Mouse (Mus musculus): ENCODE measurements around the gene Myo18b. TPM values are rescaled to one million over a fixed set of nuclear protein-coding genes. Genes with fewer than 3 reads are reported as not detected.

The Myo18b gene
- polyA plus RNA-seq, 1 experiment = 0.90 TPM

DNA sequence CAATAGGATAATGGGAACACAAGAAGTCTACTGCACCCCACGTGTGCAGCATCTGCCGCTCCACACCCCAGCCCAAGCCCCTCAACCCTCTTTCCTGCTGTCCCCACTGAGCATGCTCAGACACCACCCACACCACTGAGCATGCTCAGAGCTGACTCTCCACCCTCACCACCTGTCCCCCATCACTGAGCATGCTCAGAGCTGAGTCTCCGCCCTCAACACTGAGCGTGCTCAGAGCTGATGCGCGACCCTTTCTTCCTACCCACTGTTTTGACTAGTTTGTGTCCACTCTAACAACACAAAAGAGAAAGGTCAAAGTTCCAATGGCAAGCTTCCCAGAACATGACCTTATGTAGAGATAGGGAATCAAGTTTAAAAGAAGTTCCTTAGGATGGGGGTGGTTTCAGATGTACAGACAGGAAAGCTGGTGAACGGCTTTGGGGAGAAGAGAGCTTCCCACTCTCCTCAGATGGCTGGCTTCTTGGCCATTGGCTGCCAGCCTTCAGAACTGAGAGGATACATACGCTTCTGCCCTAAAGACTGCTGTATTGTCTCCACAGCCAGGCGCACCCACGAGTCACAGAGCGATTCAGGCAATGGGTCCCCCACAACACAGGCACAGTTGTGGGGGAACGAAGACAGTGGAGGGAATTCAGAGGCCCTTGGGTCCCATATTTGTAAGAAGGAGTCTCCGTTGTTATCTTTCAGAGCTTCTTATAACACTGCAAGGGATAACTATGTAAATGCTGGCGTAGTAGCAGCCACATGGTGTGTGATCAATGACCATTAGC lies 209.7 kb downstream of the Myo18b start:
- TF ChIP-seq POLR2A (IDR thresholded peaks at IDR 0.05; ENCODE audit: borderline replicate concordance, control insufficient read depth, low read depth, low read length) (no peak), CTCF (IDR thresholded peaks at IDR 0.05; ENCODE audit: control insufficient read depth, insufficient read depth, low read length) (no peak)
- WGBS = 72% methylated on average over 14 of the region's 14 CpGs
- H3K27ac ChIP-seq (ENCODE audit: control insufficient read depth, insufficient read depth, low read depth, low read length, poor library complexity) = no peak overlapping the region
- H3K4me3 ChIP-seq (replicated peaks; ENCODE audit: control insufficient read depth, low read depth, low read length) = no peak overlapping the region
- H3K4me1 ChIP-seq (ENCODE audit: control insufficient read depth, insufficient read depth, low read length) = no peaks in the 10 kb centered on the region

DNA sequence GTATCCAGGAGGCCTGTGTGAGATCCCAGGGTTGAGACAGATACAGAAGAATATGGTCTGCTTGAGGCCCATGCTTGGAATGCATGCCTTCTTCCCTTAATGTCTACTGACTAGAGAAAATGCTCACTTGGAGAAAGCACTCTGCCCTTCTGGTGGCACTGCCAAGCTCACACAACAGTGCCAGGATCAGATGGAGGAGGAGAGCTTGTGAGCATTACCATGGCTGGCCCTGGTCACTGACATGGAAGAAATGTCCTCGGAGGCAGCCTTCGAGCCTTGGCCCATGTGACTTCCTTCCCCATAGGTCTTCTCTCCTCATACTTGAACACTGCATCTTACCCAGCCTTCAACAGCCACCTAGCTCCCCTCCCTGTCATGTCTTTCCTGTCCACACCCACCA lies 216.9 kb downstream of the Myo18b start:
- H3K4me1 ChIP-seq (ENCODE audit: control insufficient read depth, insufficient read depth, low read length) = no peaks in the 10 kb centered on the region
- H3K27ac ChIP-seq (ENCODE audit: control insufficient read depth, insufficient read depth, low read depth, low read length, poor library complexity) = no peak overlapping the region
- no peak overlapping the region for H3K4me3 ChIP-seq (replicated peaks; ENCODE audit: control insufficient read depth, low read depth, low read length)
- 57% methylated on average over 2 of the region's 2 CpGs for WGBS
- TF ChIP-seq CTCF (IDR thresholded peaks at IDR 0.05; ENCODE audit: control insufficient read depth, insufficient read depth, low read length) (no peak), POLR2A (IDR thresholded peaks at IDR 0.05; ENCODE audit: borderline replicate concordance, control insufficient read depth, low read depth, low read length) (no peak)

DNA sequence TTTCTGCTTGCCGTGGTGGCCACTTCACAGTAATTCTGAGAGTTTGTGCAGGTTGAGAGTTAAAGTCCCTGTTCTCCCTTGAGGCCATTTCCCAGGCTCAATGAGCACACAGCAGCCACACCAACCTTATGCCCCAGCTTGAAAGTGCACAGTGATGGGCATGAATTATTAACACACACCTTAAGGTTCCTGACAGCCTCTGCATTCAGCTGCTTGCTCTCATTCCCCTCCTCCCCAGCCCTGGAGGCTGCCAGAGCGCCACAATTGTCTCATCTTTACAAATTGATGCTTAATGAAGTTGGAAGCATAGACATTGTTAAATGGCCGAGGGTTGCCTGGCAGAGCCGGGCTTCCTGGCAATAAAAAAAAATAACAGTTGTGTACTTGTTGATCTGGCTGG lies 218.0 kb downstream of the Myo18b start:
- Histone ChIP-seq H3K4me3 (replicated peaks; ENCODE audit: control insufficient read depth, low read depth, low read length) (no peak overlapping the region), H3K27ac (ENCODE audit: control insufficient read depth, insufficient read depth, low read depth, low read length, poor library complexity) (no peak overlapping the region), H3K4me1 (ENCODE audit: control insufficient read depth, insufficient read depth, low read length) (no peaks in the 10 kb centered on the region)
- TF ChIP-seq POLR2A (IDR thresholded peaks at IDR 0.05; ENCODE audit: borderline replicate concordance, control insufficient read depth, low read depth, low read length) = no peak
- TF ChIP-seq CTCF (IDR thresholded peaks at IDR 0.05; ENCODE audit: control insufficient read depth, insufficient read depth, low read length) = no peak
- 67% methylated on average over 4 of the region's 4 CpGs for WGBS

DNA sequence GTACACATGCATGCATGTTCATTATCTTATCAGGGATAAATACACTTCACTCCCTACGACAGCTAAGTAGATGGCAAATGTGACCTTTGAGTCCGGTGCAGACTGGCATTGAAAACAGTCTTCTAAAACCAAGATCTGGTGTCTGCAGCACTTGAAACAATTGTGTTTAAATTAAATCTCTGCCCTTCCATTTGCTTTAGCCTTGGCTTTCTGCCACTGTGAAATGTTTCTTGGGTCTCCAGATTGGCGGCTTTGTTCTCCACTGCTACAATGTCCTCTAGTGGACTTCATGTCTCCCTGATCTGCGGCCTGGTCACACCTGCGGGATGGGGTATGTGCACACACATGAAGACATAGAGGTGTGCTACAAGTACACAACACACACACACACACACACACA lies 221.4 kb downstream of the Myo18b start:
- no peaks in the 10 kb centered on the region for H3K4me1 ChIP-seq (ENCODE audit: control insufficient read depth, insufficient read depth, low read length)
- no peak overlapping the region for H3K4me3 ChIP-seq (replicated peaks; ENCODE audit: control insufficient read depth, low read depth, low read length)
- TF ChIP-seq POLR2A (IDR thresholded peaks at IDR 0.05; ENCODE audit: borderline replicate concordance, control insufficient read depth, low read depth, low read length) (no peak), CTCF (IDR thresholded peaks at IDR 0.05; ENCODE audit: control insufficient read depth, insufficient read depth, low read length) (no peak)
- H3K27ac ChIP-seq (ENCODE audit: control insufficient read depth, insufficient read depth, low read depth, low read length, poor library complexity) = no peak overlapping the region
- 80% methylated on average over 5 of the region's 5 CpGs for WGBS

DNA sequence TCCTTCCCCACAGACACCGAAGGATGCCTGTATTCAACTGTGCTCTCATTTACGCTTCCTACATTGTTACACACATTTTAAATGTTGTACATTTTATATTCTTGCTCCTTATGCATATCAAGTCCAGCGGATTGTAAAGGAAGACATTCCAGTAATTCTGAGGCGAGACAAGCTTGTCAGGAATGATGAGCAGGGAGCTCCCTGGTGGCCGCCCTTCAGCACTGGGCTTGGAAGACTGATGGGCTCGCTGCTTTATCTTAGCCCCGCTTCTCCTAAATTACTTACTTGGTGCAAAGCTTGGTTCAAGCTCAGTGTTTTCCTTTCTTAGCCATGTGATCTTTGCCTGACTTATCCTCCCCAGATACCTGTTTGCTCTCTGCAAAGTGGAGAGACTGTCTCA lies 223.7 kb downstream of the Myo18b start:
- no peak for TF ChIP-seq POLR2A (IDR thresholded peaks at IDR 0.05; ENCODE audit: borderline replicate concordance, control insufficient read depth, low read depth, low read length)
- TF ChIP-seq CTCF (IDR thresholded peaks at IDR 0.05; ENCODE audit: control insufficient read depth, insufficient read depth, low read length) = no peak
- Histone ChIP-seq H3K27ac (ENCODE audit: control insufficient read depth, insufficient read depth, low read depth, low read length, poor library complexity) (no peak overlapping the region), H3K4me1 (ENCODE audit: control insufficient read depth, insufficient read depth, low read length) (no peaks in the 10 kb centered on the region), H3K4me3 (replicated peaks; ENCODE audit: control insufficient read depth, low read depth, low read length) (no peak overlapping the region)
- 66% methylated on average over 7 of the region's 7 CpGs for WGBS

DNA sequence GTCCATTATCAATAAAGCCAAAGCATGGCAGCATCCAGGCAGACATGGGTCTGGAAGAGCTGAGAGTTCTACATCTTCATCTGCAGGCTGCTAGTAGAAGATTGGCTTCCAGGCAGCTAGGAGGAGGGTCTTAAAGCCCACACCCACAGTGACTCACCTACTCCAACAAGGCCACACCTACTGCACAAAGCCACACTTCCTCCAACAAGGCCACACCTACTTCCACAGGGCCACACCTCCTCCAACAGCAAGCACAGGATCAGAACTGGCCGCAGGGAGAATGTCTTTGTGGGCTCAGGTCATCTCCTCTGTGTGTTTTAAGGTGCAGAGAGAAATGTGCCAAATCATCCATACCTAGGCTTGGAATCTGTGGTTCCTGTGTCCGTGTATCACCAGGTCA lies 224.2 kb downstream of the Myo18b start:
- 35% methylated on average over 2 of the region's 2 CpGs for WGBS
- no peak overlapping the region for H3K4me3 ChIP-seq (replicated peaks; ENCODE audit: control insufficient read depth, low read depth, low read length)
- no peak overlapping the region for H3K27ac ChIP-seq (ENCODE audit: control insufficient read depth, insufficient read depth, low read depth, low read length, poor library complexity)
- TF ChIP-seq POLR2A (IDR thresholded peaks at IDR 0.05; ENCODE audit: borderline replicate concordance, control insufficient read depth, low read depth, low read length) (no peak), CTCF (IDR thresholded peaks at IDR 0.05; ENCODE audit: control insufficient read depth, insufficient read depth, low read length) (no peak)
- no peaks in the 10 kb centered on the region for H3K4me1 ChIP-seq (ENCODE audit: control insufficient read depth, insufficient read depth, low read length)

DNA sequence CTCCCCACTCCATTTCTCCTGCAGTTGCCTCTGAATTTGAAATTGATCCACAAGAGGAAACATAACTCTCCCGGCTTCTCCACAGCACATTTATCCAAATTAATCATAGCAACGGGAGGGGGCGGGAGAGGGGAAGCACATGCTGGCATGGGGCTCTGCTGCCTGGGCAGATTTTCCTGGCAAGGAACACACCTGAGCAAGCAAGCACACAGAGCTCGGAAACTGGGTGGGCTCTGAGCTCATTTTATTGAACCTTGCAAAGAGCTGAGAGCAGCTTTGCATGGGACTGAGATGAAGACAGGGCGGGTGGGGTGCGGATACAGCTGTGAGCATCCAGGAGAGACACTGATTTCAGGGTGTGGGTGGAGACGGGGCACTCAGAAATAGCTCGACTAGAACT lies 229.0 kb downstream of the Myo18b start:
- H3K4me3 ChIP-seq (replicated peaks; ENCODE audit: control insufficient read depth, low read depth, low read length) = no peak overlapping the region
- no peak overlapping the region for H3K27ac ChIP-seq (ENCODE audit: control insufficient read depth, insufficient read depth, low read depth, low read length, poor library complexity)
- 74% methylated on average over 8 of the region's 8 CpGs for WGBS
- H3K4me1 ChIP-seq (ENCODE audit: control insufficient read depth, insufficient read depth, low read length) = no peaks in the 10 kb centered on the region
- TF ChIP-seq POLR2A (IDR thresholded peaks at IDR 0.05; ENCODE audit: borderline replicate concordance, control insufficient read depth, low read depth, low read length) (no peak), CTCF (IDR thresholded peaks at IDR 0.05; ENCODE audit: control insufficient read depth, insufficient read depth, low read length) (no peak)

DNA sequence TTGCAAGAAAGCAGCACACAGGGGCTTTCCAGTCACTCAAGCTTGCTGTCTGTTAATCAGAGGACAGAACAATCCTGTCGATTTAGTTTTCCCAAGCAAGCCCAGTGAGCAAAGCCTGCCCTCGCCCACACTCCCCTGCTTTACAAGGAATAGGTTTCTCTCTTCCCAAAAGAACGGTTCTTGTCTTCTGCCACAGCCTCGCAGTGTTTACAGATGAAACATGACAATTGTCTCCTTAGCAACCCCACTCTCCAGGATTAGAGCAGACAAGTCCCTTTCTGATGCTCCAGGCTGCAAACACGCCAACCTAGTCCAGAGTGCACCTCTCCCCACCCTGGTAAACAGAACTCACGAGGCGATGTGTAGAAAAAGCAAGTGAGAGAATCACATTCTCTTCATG lies 230.5 kb downstream of the Myo18b start:
- 66% methylated on average over 7 of the region's 7 CpGs for WGBS
- no peaks in the 10 kb centered on the region for H3K4me1 ChIP-seq (ENCODE audit: control insufficient read depth, insufficient read depth, low read length)
- no peak overlapping the region for H3K27ac ChIP-seq (ENCODE audit: control insufficient read depth, insufficient read depth, low read depth, low read length, poor library complexity)
- no peak for TF ChIP-seq CTCF (IDR thresholded peaks at IDR 0.05; ENCODE audit: control insufficient read depth, insufficient read depth, low read length)
- no peak for TF ChIP-seq POLR2A (IDR thresholded peaks at IDR 0.05; ENCODE audit: borderline replicate concordance, control insufficient read depth, low read depth, low read length)
- no peak overlapping the region for H3K4me3 ChIP-seq (replicated peaks; ENCODE audit: control insufficient read depth, low read depth, low read length)

DNA sequence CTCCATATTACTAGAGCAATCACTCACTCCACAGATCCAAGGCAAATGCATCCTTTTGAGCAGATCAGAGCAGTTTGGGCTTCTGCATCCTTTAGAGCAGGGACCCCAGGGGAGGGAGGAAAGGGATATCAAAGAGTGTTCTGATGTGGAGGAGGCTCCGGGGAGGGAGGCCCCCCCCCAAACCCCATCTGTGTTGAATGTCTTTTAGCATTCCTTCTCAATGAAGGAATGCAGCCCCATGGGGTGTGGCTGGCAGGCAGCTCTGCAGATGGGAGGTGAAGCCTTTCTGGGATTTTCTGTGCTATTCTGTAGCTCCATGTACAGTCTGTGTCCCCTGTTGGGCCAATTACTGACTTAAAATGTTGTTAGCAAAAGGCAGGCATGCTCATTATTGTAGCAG lies 232.5 kb downstream of the Myo18b start:
- Histone ChIP-seq H3K4me1 (ENCODE audit: control insufficient read depth, insufficient read depth, low read length) (no peaks in the 10 kb centered on the region), H3K4me3 (replicated peaks; ENCODE audit: control insufficient read depth, low read depth, low read length) (no peak overlapping the region), H3K27ac (ENCODE audit: control insufficient read depth, insufficient read depth, low read depth, low read length, poor library complexity) (no peak overlapping the region)
- no peak for TF ChIP-seq POLR2A (IDR thresholded peaks at IDR 0.05; ENCODE audit: borderline replicate concordance, control insufficient read depth, low read depth, low read length)
- no peak for TF ChIP-seq CTCF (IDR thresholded peaks at IDR 0.05; ENCODE audit: control insufficient read depth, insufficient read depth, low read length)
- WGBS = 19% methylated on average over 1 of the region's 1 CpGs
